Mouse (Mus musculus) limb, embryonic 11.5 days (tissue): ENCODE measurements around the gene Lasp1. TPM values are rescaled to one million over a fixed set of nuclear protein-coding genes. Genes with fewer than 3 reads are reported as not detected.
A peak's percentile ranks its signal among the peaks of the same experiment; 100 is the strongest.
"Not testable (repeated sequence)": the region's sequence is repeated elsewhere in the genome, so short reads cannot be mapped to it uniquely, and the experiment has no call there.

ENCODE experiments used
- ATAC-seq: fragments of 200-750 bp; cut with Nextera tagmentation; 2 replicates; pipeline ENCODE4 v1.8.0; 2017; ENCODE audit warnings: low read depth; ENCODE audit not compliant: insufficient number of reproducible peaks, low FRiP score, low TSS enrichment
- DNase-seq: peaks from one replicate; pipeline ENCODE4 v3.0.0-alpha.2; 2015; ENCODE audit warnings: low spot score
- H3K27ac ChIP-seq: fragments of 300-500 bp; sonication (generic); replicated peaks from 2 replicates; pipeline ENCODE4 v1.5.1; 2014; ENCODE audit warnings: low read depth, mild to moderate bottlenecking, low read length
- H3K27me3 ChIP-seq: fragments of 300-500 bp; sonication (generic); 2 replicates; pipeline ENCODE4 v1.6.1; 2014; ENCODE audit warnings: mild to moderate bottlenecking, low read length, mixed read lengths; ENCODE audit not compliant: control insufficient read depth, insufficient read depth
- H3K36me3 ChIP-seq: fragments of 300-500 bp; sonication (generic); 2 replicates; pipeline ENCODE4 v1.6.1; 2014; ENCODE audit warnings: mild to moderate bottlenecking, low read length, moderate library complexity, mixed read lengths; ENCODE audit not compliant: control insufficient read depth, insufficient read depth
- H3K4me1 ChIP-seq: fragments of 300-500 bp; sonication (generic); 2 replicates; pipeline ENCODE4 v1.6.1; 2014; ENCODE audit warnings: low read length, mixed read lengths; ENCODE audit not compliant: control insufficient read depth, insufficient read depth
- H3K4me2 ChIP-seq: fragments of 300-500 bp; sonication (generic); 2 replicates; pipeline ENCODE4 v1.6.1; 2014; ENCODE audit warnings: low read depth, mild to moderate bottlenecking, moderate library complexity; ENCODE audit not compliant: severe bottlenecking
- H3K4me3 ChIP-seq: fragments of 300-500 bp; sonication (generic); 2 replicates; pipeline ENCODE4 v1.5.1; 2014; ENCODE audit warnings: low read depth, low read length
- H3K9ac ChIP-seq: fragments of 300-500 bp; sonication (generic); 2 replicates; pipeline ENCODE4 v1.6.1; 2014; ENCODE audit warnings: mild to moderate bottlenecking, low read length
- H3K9me3 ChIP-seq: fragments of 300-500 bp; sonication (generic); 2 replicates; pipeline ENCODE4 v1.6.1; 2016; ENCODE audit warnings: low read length; ENCODE audit not compliant: control insufficient read depth
- WGBS: fragments of 180-500 bp; shearing (Covaris S2); extraction: QIAGEN DNeasy Blood & Tissue Kit; methylation state at CpG from one replicate; pipeline ENCODE4 v1.1.7; 2014; 5-methylcytosine and 5-hydroxymethylcytosine counted together
- polyA plus RNA-seq: library from polyadenylated mRNA; unstranded; fragments of >200 nt; fragmentation: Nextera tagmentation; extraction: Ambion mirVana; gene quantifications from 2 replicates; pipeline ENCODE4 v1.2.1, GENCODE M21; 2014

Gene Lasp1
- polyA plus RNA-seq, 1 experiment from 2014 or later, result 79.9 TPM

DNA sequence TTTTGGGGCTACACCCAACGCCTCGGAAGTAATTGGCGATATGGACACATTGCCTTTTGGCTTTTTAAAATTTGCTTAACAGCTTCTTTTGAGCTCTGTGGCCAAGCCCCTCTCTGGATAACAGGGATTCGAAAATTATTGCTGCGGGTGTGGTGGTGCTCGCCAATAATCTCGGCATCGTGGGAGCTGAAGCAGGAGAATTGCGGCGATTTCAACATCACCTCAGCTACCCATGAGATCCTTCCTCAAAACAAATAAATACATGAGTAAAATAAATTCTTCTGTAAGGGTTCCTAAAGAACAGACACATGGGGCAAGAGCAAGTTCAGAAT lies 16.3 kb upstream of the Lasp1 start:
- Histone ChIP-seq H3K36me3 (peaks cover 28% of the 10 kb centered on the region), H3K4me1 (peaks cover 11% of the 10 kb centered on the region; the same call in 1 of the 2 replicates), H3K4me3 (peak overlapping the region; percentile 97), H3K27ac (peak overlapping the region; percentile 81; the same call in 1 of the 2 replicates), H3K4me2 (peak overlapping the region; percentile 62), H3K9me3 (no peaks in the 10 kb centered on the region), H3K27me3 (no peaks in the 10 kb centered on the region), H3K9ac (peak overlapping the region; percentile 99)
- no peak for ATAC-seq
- DNase-seq, result no peak
- under 1% methylated on average over 10 of the region's 10 CpGs for WGBS

DNA sequence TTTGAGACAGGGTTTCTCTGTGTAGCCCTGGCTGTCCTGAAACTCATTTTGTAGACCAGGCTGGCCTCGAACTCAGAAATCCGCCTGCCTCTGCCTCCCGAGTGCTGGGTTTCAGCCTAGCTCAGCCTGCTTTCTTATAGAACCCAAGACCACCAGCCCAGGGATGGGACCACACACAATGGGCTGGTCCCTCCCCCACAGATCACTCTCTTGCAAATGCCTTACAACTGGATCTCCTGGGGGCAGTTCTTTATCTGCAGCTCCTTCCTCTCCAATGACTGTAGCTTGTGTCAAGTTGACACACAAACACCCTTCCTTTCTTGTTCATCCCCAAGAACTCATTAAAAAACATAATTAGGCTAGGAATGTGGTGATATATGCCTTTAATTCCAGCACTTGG lies 10.8 kb upstream of the Lasp1 start:
- Histone ChIP-seq H3K9ac (no peak overlapping the region), H3K27me3 (no peaks in the 10 kb centered on the region), H3K4me2 (no peak overlapping the region), H3K4me1 (no peaks in the 10 kb centered on the region), H3K4me3 (no peak overlapping the region), H3K36me3 (no peaks in the 10 kb centered on the region), H3K9me3 (no peaks in the 10 kb centered on the region), H3K27ac (no peak overlapping the region)
- WGBS, result 95% methylated on average over 3 of the region's 3 CpGs
- DNase-seq (no peak), ATAC-seq (no peak)

DNA sequence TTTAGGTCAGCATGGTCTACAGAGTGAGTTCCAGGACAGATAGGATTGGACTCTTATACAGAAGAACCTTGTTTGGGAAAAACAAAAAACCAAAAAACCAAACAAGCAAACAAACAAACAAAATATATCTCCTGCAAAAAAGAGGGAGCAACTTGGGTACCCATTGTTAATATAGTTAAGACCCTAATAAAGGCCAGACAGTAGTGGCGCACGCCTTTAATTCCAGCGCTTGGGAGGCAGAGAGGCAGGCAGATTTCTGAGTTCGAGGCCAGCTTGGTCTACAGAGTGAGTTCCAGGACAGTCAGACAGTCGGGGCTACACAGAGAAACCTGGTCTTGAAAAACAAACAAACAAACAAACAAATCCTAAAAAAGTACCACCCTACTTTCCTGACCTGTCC lies 9.1 kb upstream of the Lasp1 start:
- ATAC-seq (no peak), DNase-seq (no peak)
- no peaks in the 10 kb centered on the region for H3K27me3 ChIP-seq
- no peak overlapping the region for H3K4me2 ChIP-seq
- H3K9me3 ChIP-seq, result no peaks in the 10 kb centered on the region
- no peak overlapping the region for H3K9ac ChIP-seq
- WGBS, result 88% methylated on average over 5 of the region's 5 CpGs
- H3K36me3 ChIP-seq, result no peaks in the 10 kb centered on the region
- H3K27ac ChIP-seq, result no peak overlapping the region
- H3K4me1 ChIP-seq, result no peaks in the 10 kb centered on the region
- H3K4me3 ChIP-seq, result no peak overlapping the region

DNA sequence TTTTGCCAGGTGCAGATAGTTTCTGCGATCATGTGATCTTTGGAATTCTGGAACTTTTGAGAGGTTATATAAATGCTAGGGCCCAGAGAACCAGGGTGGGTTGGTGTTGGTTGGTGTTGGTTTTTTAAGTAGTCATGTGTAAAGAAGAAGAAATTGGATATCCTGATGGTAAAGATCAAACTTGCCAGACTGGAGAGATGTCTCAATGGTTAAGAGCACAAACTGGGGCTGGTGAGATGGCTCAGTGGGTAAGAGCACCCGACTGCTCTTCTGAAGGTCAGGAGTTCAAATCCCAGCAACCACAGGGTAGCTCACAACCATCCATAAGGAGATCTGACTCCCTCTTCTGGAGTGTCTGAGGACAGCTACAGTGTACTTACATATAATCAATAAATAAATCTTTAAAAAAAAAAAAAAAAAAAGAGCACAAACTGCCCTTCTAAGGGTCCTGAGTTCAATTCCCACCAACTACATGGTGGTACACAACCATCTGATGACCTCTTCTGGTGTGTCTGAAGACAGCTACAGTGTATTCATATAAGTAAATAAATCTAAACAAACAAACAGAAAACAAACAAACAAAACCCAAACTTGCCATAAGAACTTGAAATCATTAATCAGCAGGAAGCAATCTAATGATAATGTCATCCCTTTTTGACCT lies 7.9 kb upstream of the Lasp1 start:
- not testable (repeated sequence) for H3K27me3 ChIP-seq, H3K9ac ChIP-seq, H3K9me3 ChIP-seq, ATAC-seq, H3K36me3 ChIP-seq, DNase-seq, H3K4me1 ChIP-seq, H3K27ac ChIP-seq, H3K4me2 ChIP-seq, H3K4me3 ChIP-seq
- 75% methylated on average over 2 of the region's 2 CpGs for WGBS

DNA sequence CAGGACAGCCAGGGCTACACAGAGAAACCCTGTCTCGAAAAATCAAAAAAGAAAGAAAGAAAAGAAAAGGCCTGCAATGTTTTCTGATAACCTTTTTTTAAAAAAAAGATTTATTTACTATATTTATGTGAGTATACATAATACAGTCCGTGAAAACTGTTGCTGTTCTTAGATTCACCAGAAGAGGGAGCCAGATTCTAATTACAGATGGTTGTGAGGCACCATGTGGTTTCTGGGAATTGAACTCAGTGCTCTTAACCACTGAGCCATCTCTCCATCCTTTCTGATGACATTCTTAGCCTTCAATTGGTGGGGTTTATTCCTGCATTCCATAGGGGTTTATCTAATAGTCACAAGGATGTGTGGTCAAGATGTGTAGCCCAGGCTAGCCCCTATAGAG lies 5.6 kb upstream of the Lasp1 start:
- DNase-seq, result peak; percentile 40
- Histone ChIP-seq H3K27me3 (no peaks in the 10 kb centered on the region), H3K9ac (no peak overlapping the region), H3K4me2 (no peak overlapping the region), H3K9me3 (no peaks in the 10 kb centered on the region), H3K4me1 (no peaks in the 10 kb centered on the region), H3K27ac (no peak overlapping the region), H3K4me3 (no peak overlapping the region), H3K36me3 (no peaks in the 10 kb centered on the region)
- no peak for ATAC-seq
- WGBS, result 5% methylated on average over 2 of the region's 2 CpGs

DNA sequence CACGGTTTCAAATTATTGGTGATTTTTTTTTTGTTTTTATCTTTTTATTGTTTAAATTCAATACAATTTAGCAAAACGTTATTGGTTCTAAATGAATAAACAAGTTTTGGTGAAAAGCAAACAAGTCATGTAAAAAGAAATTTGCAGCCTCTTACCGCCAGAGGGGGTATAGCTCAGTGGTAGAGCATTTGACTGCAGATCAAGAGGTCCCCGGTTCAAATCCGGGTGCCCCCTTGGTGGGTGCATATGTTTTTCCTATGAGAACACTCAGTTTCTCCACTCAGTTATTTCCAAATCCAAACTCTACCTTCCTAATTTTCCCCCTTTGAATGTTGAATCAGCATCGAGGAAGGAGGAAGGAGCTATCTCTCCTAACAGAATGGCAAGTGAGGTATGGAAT lies 1.9 kb upstream of the Lasp1 start:
- ATAC-seq, result no peak
- H3K9me3 ChIP-seq, result no peaks in the 10 kb centered on the region
- H3K27me3 ChIP-seq, result no peaks in the 10 kb centered on the region
- H3K27ac ChIP-seq, result no peak overlapping the region
- no peaks in the 10 kb centered on the region for H3K36me3 ChIP-seq
- peak; percentile 81 for DNase-seq
- no peak overlapping the region for H3K9ac ChIP-seq
- H3K4me1 ChIP-seq, result peaks cover 9% of the 10 kb centered on the region
- no peak overlapping the region for H3K4me2 ChIP-seq
- 6% methylated on average over 6 of the region's 6 CpGs for WGBS
- no peak overlapping the region for H3K4me3 ChIP-seq

DNA sequence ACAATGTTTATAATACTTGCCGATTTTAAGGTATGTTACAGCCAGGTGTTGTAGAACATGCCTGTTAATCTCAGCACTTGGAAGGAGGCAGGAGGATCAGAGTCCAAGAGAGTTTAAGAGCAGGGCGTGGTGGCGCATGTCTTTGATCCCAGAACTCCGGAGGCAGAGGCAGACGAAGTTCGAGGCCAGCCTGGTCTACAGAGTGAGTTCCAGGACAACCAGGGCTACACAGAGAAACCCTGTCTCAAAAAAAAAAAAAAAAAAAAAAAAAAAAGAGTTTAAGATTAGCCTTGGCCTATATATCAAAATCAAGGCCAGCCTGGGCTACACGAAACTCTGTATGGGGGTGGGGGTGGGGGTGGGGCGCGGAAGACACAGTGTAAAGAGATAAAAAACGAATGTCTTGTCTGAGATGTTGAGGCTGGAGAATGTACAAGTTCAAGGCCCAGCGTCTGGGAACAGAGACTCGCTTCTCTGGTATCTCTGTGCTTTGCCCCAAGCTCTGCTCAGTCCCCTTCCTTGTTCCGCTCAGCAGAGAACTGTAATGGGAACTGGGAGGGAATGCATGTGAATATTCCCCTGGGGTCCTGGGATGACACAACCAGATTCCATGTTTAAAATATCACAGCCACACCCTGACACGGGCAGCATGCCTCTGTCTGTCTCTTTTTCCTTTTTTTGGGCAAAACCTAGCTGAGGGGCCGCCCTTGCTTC lies 1.3 kb upstream of the Lasp1 start:
- DNase-seq, result no peak
- Histone ChIP-seq H3K4me3 (no peak overlapping the region), H3K4me1 (peaks cover 15% of the 10 kb centered on the region), H3K27me3 (no peaks in the 10 kb centered on the region), H3K27ac (no peak overlapping the region), H3K4me2 (no peak overlapping the region), H3K36me3 (no peaks in the 10 kb centered on the region), H3K9me3 (no peaks in the 10 kb centered on the region), H3K9ac (no peak overlapping the region)
- 55% methylated on average over 15 of the region's 15 CpGs for WGBS
- no peak for ATAC-seq

DNA sequence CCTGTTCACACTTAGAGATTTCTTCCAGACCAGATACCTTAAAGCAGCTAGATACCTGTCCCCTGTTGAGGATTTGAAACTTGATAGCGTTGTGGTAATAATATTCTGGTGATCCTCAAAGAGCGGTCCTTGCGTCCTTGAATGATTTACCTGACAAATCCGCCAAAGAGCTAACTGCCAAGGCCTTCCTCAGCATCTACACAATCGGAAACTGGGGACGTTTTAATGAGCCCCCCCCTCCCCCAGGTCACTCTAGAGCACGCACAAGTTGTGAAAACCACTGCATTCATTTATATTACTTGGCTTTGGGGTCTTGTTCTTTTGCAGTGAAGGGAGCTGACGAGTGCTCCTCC lies 741 bp upstream of the Lasp1 start:
- peaks cover 15% of the 10 kb centered on the region for H3K4me1 ChIP-seq
- H3K27ac ChIP-seq, result no peak overlapping the region
- H3K27me3 ChIP-seq, result no peaks in the 10 kb centered on the region
- no peak overlapping the region for H3K9ac ChIP-seq
- no peak overlapping the region for H3K4me2 ChIP-seq
- ATAC-seq, result no peak
- no peak for DNase-seq
- H3K9me3 ChIP-seq, result no peaks in the 10 kb centered on the region
- no peaks in the 10 kb centered on the region for H3K36me3 ChIP-seq
- no peak overlapping the region; the same call in 1 of the 2 replicates for H3K4me3 ChIP-seq
- WGBS, result 26% methylated on average over 8 of the region's 8 CpGs
